35 mouse cellular contexts compared by ENCODE assay signal in the genomic region with DNA sequence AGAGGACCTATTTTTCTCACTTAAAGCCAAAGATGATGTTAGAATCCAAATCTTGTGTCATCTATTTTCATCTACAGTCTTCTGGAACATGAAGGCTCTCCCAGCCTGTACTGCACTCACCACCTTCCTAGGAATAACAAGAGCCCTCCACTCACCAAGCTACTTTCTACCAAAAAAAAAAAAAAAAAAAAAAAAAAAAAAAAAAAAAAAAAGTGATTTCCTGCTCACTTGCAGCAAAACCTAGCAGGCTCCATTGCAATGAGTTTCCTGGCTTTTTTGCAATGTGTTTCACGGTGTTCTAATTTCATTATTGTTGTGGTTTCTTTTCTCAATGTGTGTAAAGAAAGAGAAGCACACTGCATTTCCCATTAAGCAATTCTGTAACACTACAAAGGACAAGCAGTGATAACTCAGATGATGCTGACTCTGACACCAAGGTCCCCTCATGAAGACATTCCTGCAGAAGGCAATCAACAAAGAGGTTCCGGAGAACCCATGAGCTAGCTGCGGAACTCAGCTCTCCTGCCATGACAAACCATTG. TPM values are rescaled to one million over a fixed set of nuclear protein-coding genes. Genes with fewer than 3 reads are reported as not detected.
DNase-seq lines count a peak whose midpoint lies in the region; ATAC-seq and TF ChIP-seq lines count a peak whose summit lies in the region.
"Had no signal": no experiment of that assay in that cellular context is flagged by ENCODE, and none has a peak within 500 bp of the region (broad histone marks: within the 10 kb centered on the region; RNA-seq: fewer than 3 reads in every experiment).

No protein-coding gene starts in this region.

- H3K27me3 ChIP-seq in CH12.LX (replicated peaks) (no peaks in the 10 kb centered on the region), MEL (ENCODE audit: control insufficient read depth in 1 of 2, insufficient read depth in 2 of 2, low read length in 2 of 2) (peaks cover 3 to 19% of the 10 kb centered on the region in 2 experiments)
- H3K27me3 ChIP-seq in forebrain, embryonic 11.5 days (ENCODE audit: control insufficient read depth, insufficient read depth, low read length), result no peaks in the 10 kb centered on the region
- H3K27me3 ChIP-seq: embryonic facial prominence, embryonic 13.5 days; forebrain, embryonic 13.5 days; hindbrain, embryonic 12.5 days; hindbrain, embryonic 15.5 days; intestine, embryonic 15.5 days had no signal

- H3K27ac ChIP-seq in CH12.LX (ENCODE audit: insufficient read depth, low read depth), result no peak overlapping the region
- no peak overlapping the region for H3K27ac ChIP-seq in MEL (ENCODE audit: control insufficient read depth, low read depth, low read length)
- H3K27ac ChIP-seq in forebrain, embryonic 11.5 days (ENCODE audit: low read depth, low read length), result no peak overlapping the region
- H3K27ac ChIP-seq: embryonic facial prominence, embryonic 10.5 days; embryonic facial prominence, embryonic 13.5 days; forebrain, embryonic 13.5 days; hindbrain, embryonic 12.5 days; hindbrain, embryonic 15.5 days; intestine, embryonic 15.5 days had no signal

- 86% methylated on average over 3 of the region's 3 CpGs for WGBS in forebrain, embryonic 11.5 days

- TF ChIP-seq RAD21 in CH12.LX (IDR thresholded peaks at IDR 0.05; ENCODE audit: low read depth, low read length) (no peak), MEL (IDR thresholded peaks at IDR 0.05; ENCODE audit: low read depth, low read length) (no peak)

- in situ Hi-C loops in CH12.LX (cut with MboI; ENCODE audit: low pct_ligation_motif_present, low pct_unique_long_range_greater_than_20kb, low sequenced_read_pairs), result no loop called here

- no peak for TF ChIP-seq EP300 in CH12.LX (IDR thresholded peaks at IDR 0.05; ENCODE audit: low read length)
- TF ChIP-seq EP300 in MEL (IDR thresholded peaks at IDR 0.05; ENCODE audit: low read depth in 1 of 2, low read length in 2 of 2), result no peak

- dilution Hi-C loops in CH12.LX (cut with MboI; ENCODE audit: extremely low pct_ligation_motif_present, extremely low pct_unique_long_range_greater_than_20kb, low sequenced_read_pairs), result no loop called here

- DNase-seq in CH12.LX (ENCODE audit: extremely low read depth), result no peak
- no peak for DNase-seq in MEL (ENCODE audit: low read depth, low spot score)
- DNase-seq in heart, postnatal 10 days, result no peak
- DNase-seq in forebrain, embryonic 11.5 days (ENCODE audit: low spot score), result no peak
- DNase-seq in left cerebral cortex, postnatal 10 days (ENCODE audit: extremely low spot score in 1 of 2, low spot score in 2 of 2), result no peak
- DNase-seq: adrenal gland, adult 2 months; adrenal gland, postnatal 14 days; cerebellum, adult 11-12 months; cerebellum, adult 8-10 months; cerebellum, postnatal 10 days; cerebellum, postnatal 36 days; embryo, embryonic 11 days; gastrocnemius, postnatal 10 days; gastrocnemius, postnatal 36 days; heart, adult 11 months; heart, postnatal 4 days; kidney, adult 11 months had no signal

- H3K9ac ChIP-seq in CH12.LX (ENCODE audit: insufficient read depth, low read depth) (no peak overlapping the region), MEL (ENCODE audit: control insufficient read depth, low read depth, low read length, poor library complexity, severe bottlenecking) (no peak overlapping the region)
- no peak overlapping the region for H3K9ac ChIP-seq in forebrain, embryonic 11.5 days (ENCODE audit: low read length)
- H3K9ac ChIP-seq: embryonic facial prominence, embryonic 13.5 days; forebrain, embryonic 13.5 days; hindbrain, embryonic 12.5 days; hindbrain, embryonic 15.5 days; intestine, embryonic 15.5 days had no signal

- no peak for TF ChIP-seq POLR2A in CH12.LX (IDR thresholded peaks at IDR 0.05; ENCODE audit: low read depth, low read length)
- TF ChIP-seq POLR2A in MEL (IDR thresholded peaks at IDR 0.05; ENCODE audit: control insufficient read depth in 1 of 2, insufficient read depth in 1 of 2, low read depth in 1 of 2, low read length in 2 of 2, poor library complexity in 1 of 2), result no peak

- H3K4me1 ChIP-seq in CH12.LX (ENCODE audit: control insufficient read depth in 1 of 2, insufficient read depth in 2 of 2) (peaks cover 0 to 11% of the 10 kb centered on the region in 2 experiments; a peak in 2 of 4 replicates), MEL (ENCODE audit: control insufficient read depth in 1 of 2, insufficient read depth in 2 of 2, low read length in 2 of 2) (no peaks in the 10 kb centered on the region)
- no peaks in the 10 kb centered on the region for H3K4me1 ChIP-seq in forebrain, embryonic 11.5 days (replicated peaks; ENCODE audit: control insufficient read depth, insufficient read depth, low read length)
- H3K4me1 ChIP-seq: embryonic facial prominence, embryonic 10.5 days; embryonic facial prominence, embryonic 13.5 days; forebrain, embryonic 13.5 days; hindbrain, embryonic 12.5 days; hindbrain, embryonic 15.5 days; intestine, embryonic 15.5 days had no signal

- H3K79me2 ChIP-seq in CH12.LX (replicated peaks; ENCODE audit: control insufficient read depth, extremely low read depth, insufficient read depth, poor library complexity, severe bottlenecking) (no peaks in the 10 kb centered on the region), MEL (ENCODE audit: control insufficient read depth, insufficient read depth, low read length, poor library complexity) (no peaks in the 10 kb centered on the region)

- no peak overlapping the region for H3K4me2 ChIP-seq in CH12.LX (ENCODE audit: insufficient read depth, low read depth, poor library complexity, severe bottlenecking)
- H3K4me2 ChIP-seq in forebrain, embryonic 11.5 days (ENCODE audit: low read depth, low read length, severe bottlenecking), result no peak overlapping the region
- H3K4me2 ChIP-seq: embryonic facial prominence, embryonic 13.5 days; forebrain, embryonic 13.5 days; heart, embryonic 11.5 days; hindbrain, embryonic 12.5 days; hindbrain, embryonic 15.5 days; intestine, embryonic 15.5 days had no signal

- peak; percentile 75 for ATAC-seq in granulocyte monocyte progenitor cell, adult 5-6 weeks (replicated peaks; ENCODE audit: poor library complexity, severe bottlenecking)
- no peak for ATAC-seq in forebrain, embryonic 11.5 days (replicated peaks; ENCODE audit: low FRiP score)
- ATAC-seq: forebrain, embryonic 13.5 days; forebrain, embryonic 16.5 days; intestine, embryonic 15.5 days; Patski had no signal

- H3K36me3 ChIP-seq in CH12.LX (replicated peaks in 1 of 2; ENCODE audit: control insufficient read depth in 1 of 2, insufficient read depth in 1 of 2, low read length in 1 of 2), result no peaks in the 10 kb centered on the region
- H3K36me3 ChIP-seq in MEL (ENCODE audit: control insufficient read depth in 1 of 2, insufficient read depth in 2 of 2, low read length in 2 of 2), result peaks cover 0 to 2% of the 10 kb centered on the region in 2 experiments; a peak in 2 of 4 replicates
- no peaks in the 10 kb centered on the region for H3K36me3 ChIP-seq in forebrain, embryonic 11.5 days (ENCODE audit: control insufficient read depth, insufficient read depth, low read length)
- H3K36me3 ChIP-seq: embryonic facial prominence, embryonic 10.5 days; embryonic facial prominence, embryonic 13.5 days; hindbrain, embryonic 12.5 days; hindbrain, embryonic 15.5 days; intestine, embryonic 15.5 days had no signal

- H3K4me3 ChIP-seq in CH12.LX (replicated peaks in 1 of 3; ENCODE audit: low read depth in 2 of 3, low read length in 2 of 3, poor library complexity in 1 of 3), result no peak overlapping the region
- no peak overlapping the region for H3K4me3 ChIP-seq in MEL (ENCODE audit: control insufficient read depth in 1 of 2, insufficient read depth in 1 of 2, low read depth in 2 of 2, low read length in 2 of 2)
- H3K4me3 ChIP-seq in forebrain, embryonic 11.5 days (ENCODE audit: low read depth, low read length), result no peak overlapping the region
- H3K4me3 ChIP-seq: embryonic facial prominence, embryonic 10.5 days; embryonic facial prominence, embryonic 13.5 days; erythroblast, embryonic 14.5 days; forebrain, embryonic 13.5 days; hindbrain, embryonic 12.5 days; hindbrain, embryonic 15.5 days; intestine, embryonic 15.5 days had no signal

- intact Hi-C loops in heart, postnatal 10 days (cut with DNase I), result no loop called here
- intact Hi-C loops in left cerebral cortex, postnatal 10 days (cut with DNase I), result loop anchor here (10.0 kb wide), 1 partner anchor 299 kb away; no protein-coding TSS in a partner anchor

- H3K9me3 ChIP-seq in CH12.LX (replicated peaks; ENCODE audit: low read length) (no peaks in the 10 kb centered on the region), MEL (replicated peaks; ENCODE audit: insufficient read depth, low read length) (no peaks in the 10 kb centered on the region; the same call in 1 of the 2 replicates)
- no peaks in the 10 kb centered on the region for H3K9me3 ChIP-seq in forebrain, embryonic 11.5 days (ENCODE audit: control insufficient read depth, low read length)
- H3K9me3 ChIP-seq: embryonic facial prominence, embryonic 10.5 days; embryonic facial prominence, embryonic 13.5 days; forebrain, embryonic 13.5 days; hindbrain, embryonic 12.5 days; hindbrain, embryonic 15.5 days; intestine, embryonic 15.5 days had no signal

- no peak for TF ChIP-seq CTCF in CH12.LX (conservative IDR thresholded peaks at IDR 0.05 in 1 of 2, IDR thresholded peaks at IDR 0.05 in 1 of 2; ENCODE audit: low read depth in 2 of 2, low read length in 2 of 2)
- TF ChIP-seq CTCF in MEL (IDR thresholded peaks at IDR 0.05 in 2 of 3, conservative IDR thresholded peaks at IDR 0.05 in 1 of 3; ENCODE audit: control insufficient read depth in 1 of 3, insufficient read depth in 1 of 3, low read depth in 2 of 3, low read length in 3 of 3, poor library complexity in 1 of 3, severe bottlenecking in 1 of 3), result no peak

RNA-seq across cellular contexts. Expression of gene Mmp27, which starts 22.1 kb away (rescaled TPM):
- total RNA-seq in CH12.LX (2012; rRNA removed), result not detected in 2 replicates
- not detected in 2 replicates for total RNA-seq in CH12.LX (2014; rRNA removed)
- not detected in 2 replicates for polyA plus RNA-seq in CH12.LX (2012; ENCODE audit: insufficient read length, low read depth)
- total RNA-seq in MEL (2012; rRNA removed), result 0.27 TPM in 1 of 2 replicates, not detected in the other
- polyA plus RNA-seq in MEL (2012; ENCODE audit: insufficient read depth in 1 of 2, insufficient read length in 2 of 2, low read depth in 1 of 2, low replicate concordance in 2 of 2, missing spikeins in 1 of 2), result not detected
- not detected in 2 replicates for total RNA-seq in granulocyte monocyte progenitor cell, adult 5-6 weeks (2014; fragmentation: Nextera tagmentation)
- total RNA-seq in granulocyte monocyte progenitor cell, adult 5-6 weeks (2017), result 0.47 TPM in 1 of 2 replicates, not detected in the other
- not detected for total RNA-seq in heart, postnatal 10 days (2021)
- not detected in 2 replicates for polyA plus RNA-seq in forebrain, embryonic 11.5 days (2014; fragmentation: Nextera tagmentation; extraction: Ambion mirVana)
- total RNA-seq in left cerebral cortex, postnatal 10 days (2021), result not detected
- total RNA-seq: heart, postnatal 4 days had no signal
- polyA plus RNA-seq: brain, embryonic 14.5 days; cortical plate, adult 2 months; embryonic facial prominence, embryonic 10.5 days; embryonic facial prominence, embryonic 13.5 days; erythroblast, embryonic 14.5 days; forebrain, embryonic 13.5 days; forebrain, embryonic 16.5 days; heart, embryonic 11.5 days; heart, embryonic 14.5 days; heart, postnatal 0 days; hindbrain, embryonic 12.5 days; hindbrain, embryonic 15.5 days; intestine, embryonic 15.5 days had no signal

RNA-seq across cellular contexts. Expression of gene Mmp20, which starts 34.7 kb away (rescaled TPM):
- total RNA-seq in CH12.LX (2012; rRNA removed) (0.04 TPM in 1 of 2 replicates, not detected in the other), CH12.LX (2014; rRNA removed) (0.07 and 0.11 TPM in 2 replicates), MEL (2012; rRNA removed) (not detected in 2 replicates)
- polyA plus RNA-seq in CH12.LX (2012; ENCODE audit: insufficient read length, low read depth) (not detected in 2 replicates), MEL (2012; ENCODE audit: insufficient read depth in 1 of 2, insufficient read length in 2 of 2, low read depth in 1 of 2, low replicate concordance in 2 of 2, missing spikeins in 1 of 2) (not detected)
- not detected in 2 replicates for total RNA-seq in granulocyte monocyte progenitor cell, adult 5-6 weeks (2014; fragmentation: Nextera tagmentation)
- total RNA-seq in granulocyte monocyte progenitor cell, adult 5-6 weeks (2017), result not detected in 2 replicates
- not detected for total RNA-seq in heart, postnatal 10 days (2021)
- polyA plus RNA-seq in forebrain, embryonic 11.5 days (2014; fragmentation: Nextera tagmentation; extraction: Ambion mirVana), result not detected in 2 replicates
- total RNA-seq in left cerebral cortex, postnatal 10 days (2021), result not detected
- total RNA-seq: adrenal gland, adult 2 months; adrenal gland, postnatal 14 days; adrenal gland, postnatal 4 days; gastrocnemius, adult 18-20 months; gastrocnemius, postnatal 10 days; gastrocnemius, postnatal 36 days; heart, adult 8-10 months; heart, postnatal 4 days had no signal
- polyA plus RNA-seq: adrenal gland, adult 2 months; brain, embryonic 14.5 days; cortical plate, adult 2 months; embryonic facial prominence, embryonic 10.5 days; embryonic facial prominence, embryonic 13.5 days; erythroblast, embryonic 14.5 days; forebrain, embryonic 13.5 days; forebrain, embryonic 16.5 days; heart, embryonic 11.5 days; heart, embryonic 14.5 days; heart, postnatal 0 days; hindbrain, embryonic 12.5 days; hindbrain, embryonic 15.5 days; Patski had no signal

RNA-seq across cellular contexts. Expression of gene Mmp8, which starts 35.1 kb away (rescaled TPM):
- not detected in 2 replicates for total RNA-seq in CH12.LX (2012; rRNA removed)
- not detected in 2 replicates for total RNA-seq in CH12.LX (2014; rRNA removed)
- polyA plus RNA-seq in CH12.LX (2012; ENCODE audit: insufficient read length, low read depth), result not detected in 2 replicates
- not detected in 2 replicates for total RNA-seq in MEL (2012; rRNA removed)
- not detected for polyA plus RNA-seq in MEL (2012; ENCODE audit: insufficient read depth in 1 of 2, insufficient read length in 2 of 2, low read depth in 1 of 2, low replicate concordance in 2 of 2, missing spikeins in 1 of 2)
- total RNA-seq in granulocyte monocyte progenitor cell, adult 5-6 weeks (2014; fragmentation: Nextera tagmentation), result 2.3 and 4.7 TPM in 2 replicates
- total RNA-seq in granulocyte monocyte progenitor cell, adult 5-6 weeks (2017), result 14.0 and 15.2 TPM in 2 replicates
- under 1 TPM in 1 of 2 experiments, not detected in 1; 0.10 TPM for total RNA-seq in heart, postnatal 10 days (2021)
- polyA plus RNA-seq in forebrain, embryonic 11.5 days (2014; fragmentation: Nextera tagmentation; extraction: Ambion mirVana), result not detected in 2 replicates
- total RNA-seq in left cerebral cortex, postnatal 10 days (2021), result not detected
- total RNA-seq: gastrocnemius, adult 18-20 months; gastrocnemius, postnatal 36 days had no signal
- polyA plus RNA-seq: adrenal gland, adult 2 months; cortical plate, adult 2 months; embryonic facial prominence, embryonic 10.5 days; embryonic facial prominence, embryonic 13.5 days; erythroblast, embryonic 14.5 days; forebrain, embryonic 13.5 days; forebrain, embryonic 16.5 days; heart, embryonic 11.5 days; hindbrain, embryonic 12.5 days had no signal

Comparison
In these comparisons a context has a peak if more than half of its experiments do, and no peak if none do; other contexts are left out.
1. Of the 35 proteins assayed by ChIP-seq in both MEL and CH12.LX: peak only in MEL: none; only in CH12.LX: none; in both: ZNF384; in neither: 34.